Mouse (Mus musculus): ENCODE data around the gene Arvcf. TPM values are rescaled to one million over a fixed set of nuclear protein-coding genes. Genes with fewer than 3 reads are reported as not detected.

The Arvcf gene
- polyA plus RNA-seq, 1 experiment from 2014 or later = 34.0 TPM

- H3K4me1 ChIP-seq (replicated peaks; ENCODE audit: control insufficient read depth, insufficient read depth, low read length) = peaks cover 21% of the 10 kb centered on the region
- no peaks in the 10 kb centered on the region for H3K27me3 ChIP-seq (ENCODE audit: control insufficient read depth, insufficient read depth, low read depth, low read length)
- H3K36me3 ChIP-seq (ENCODE audit: control insufficient read depth, insufficient read depth, low read length) = peaks cover 13% of the 10 kb centered on the region
- no peak overlapping the region for H3K9ac ChIP-seq (ENCODE audit: low read length)
- WGBS = 61% methylated on average over 1 of the region's 1 CpGs
- no peaks in the 10 kb centered on the region for H3K9me3 ChIP-seq (ENCODE audit: control insufficient read depth, low read length)
- no peak overlapping the region for H3K27ac ChIP-seq (ENCODE audit: low read length)
- no peak overlapping the region for H3K4me3 ChIP-seq (ENCODE audit: low read length)
- ATAC-seq (ENCODE audit: low read depth) = no peak
- no peak overlapping the region for H3K4me2 ChIP-seq (ENCODE audit: low read depth, low read length)
Observed at GRCm38 (mm10) chr16:18419603-18420026, 71.6 kb downstream of the Arvcf start.

GRCm38 (mm10) chr16:18420571-18420970 lies 72.6 kb downstream of the Arvcf start:
- no peak overlapping the region for H3K9ac ChIP-seq (ENCODE audit: low read length)
- 77% methylated on average over 3 of the region's 3 CpGs for WGBS
- no peak overlapping the region for H3K27ac ChIP-seq (ENCODE audit: low read length)
- no peak for ATAC-seq (ENCODE audit: low read depth)
- H3K9me3 ChIP-seq (ENCODE audit: control insufficient read depth, low read length) = no peaks in the 10 kb centered on the region
- H3K27me3 ChIP-seq (ENCODE audit: control insufficient read depth, insufficient read depth, low read depth, low read length) = no peaks in the 10 kb centered on the region
- H3K4me1 ChIP-seq (replicated peaks; ENCODE audit: control insufficient read depth, insufficient read depth, low read length) = peaks cover 27% of the 10 kb centered on the region
- H3K4me2 ChIP-seq (ENCODE audit: low read depth, low read length) = no peak overlapping the region
- no peak overlapping the region for H3K4me3 ChIP-seq (ENCODE audit: low read length)
- peaks cover 11% of the 10 kb centered on the region for H3K36me3 ChIP-seq (ENCODE audit: control insufficient read depth, insufficient read depth, low read length)

- no peak overlapping the region for H3K9ac ChIP-seq (ENCODE audit: low read length)
Observed at GRCm38 (mm10) chr16:18423203-18423914, 75.4 kb downstream of the Arvcf start.

GRCm38 (mm10) chr16:18423915-18424265 lies 75.9 kb downstream of the Arvcf start:
- H3K36me3 ChIP-seq (ENCODE audit: control insufficient read depth, insufficient read depth, low read length) = peaks cover 8% of the 10 kb centered on the region
- no peak for ATAC-seq (ENCODE audit: low read depth)
- no peak overlapping the region for H3K4me3 ChIP-seq (ENCODE audit: low read length)
- H3K9ac ChIP-seq (ENCODE audit: low read length) = no peak overlapping the region
- H3K27me3 ChIP-seq (ENCODE audit: control insufficient read depth, insufficient read depth, low read depth, low read length) = no peaks in the 10 kb centered on the region
- H3K4me2 ChIP-seq (ENCODE audit: low read depth, low read length) = peak overlapping the region; percentile 19; the same call in 1 of the 2 replicates
- H3K9me3 ChIP-seq (ENCODE audit: control insufficient read depth, low read length) = no peaks in the 10 kb centered on the region
- H3K27ac ChIP-seq (ENCODE audit: low read length) = peak overlapping the region; percentile 76
- WGBS = 69% methylated on average over 5 of the region's 5 CpGs
- peaks cover 34% of the 10 kb centered on the region for H3K4me1 ChIP-seq (replicated peaks; ENCODE audit: control insufficient read depth, insufficient read depth, low read length)

More at GRCm38 (mm10) chr16:18423203-18423914, 75.4 kb downstream of the Arvcf start:
- 64% methylated on average over 7 of the region's 7 CpGs for WGBS
- peak; percentile 48 for ATAC-seq (ENCODE audit: low read depth)
- Histone ChIP-seq H3K4me1 (replicated peaks; ENCODE audit: control insufficient read depth, insufficient read depth, low read length) (peaks cover 34% of the 10 kb centered on the region), H3K27me3 (ENCODE audit: control insufficient read depth, insufficient read depth, low read depth, low read length) (no peaks in the 10 kb centered on the region), H3K36me3 (ENCODE audit: control insufficient read depth, insufficient read depth, low read length) (peaks cover 9% of the 10 kb centered on the region), H3K4me3 (ENCODE audit: low read length) (no peak overlapping the region), H3K4me2 (ENCODE audit: low read depth, low read length) (no peak overlapping the region), H3K9me3 (ENCODE audit: control insufficient read depth, low read length) (no peaks in the 10 kb centered on the region), H3K27ac (ENCODE audit: low read length) (peak overlapping the region; percentile 76)

- peak overlapping the region; percentile 76; the same call in 1 of the 2 replicates for H3K27ac ChIP-seq (ENCODE audit: low read length)
- H3K36me3 ChIP-seq (ENCODE audit: control insufficient read depth, insufficient read depth, low read length) = peaks cover 8% of the 10 kb centered on the region
- H3K9me3 ChIP-seq (ENCODE audit: control insufficient read depth, low read length) = no peaks in the 10 kb centered on the region
- peak overlapping the region; percentile 91 for H3K4me2 ChIP-seq (ENCODE audit: low read depth, low read length)
- H3K4me1 ChIP-seq (replicated peaks; ENCODE audit: control insufficient read depth, insufficient read depth, low read length) = peaks cover 34% of the 10 kb centered on the region
- H3K9ac ChIP-seq (ENCODE audit: low read length) = 0 out of 2 replicates have a peak overlapping the region, but pooled peaks have one; percentile 30
- no peaks in the 10 kb centered on the region for H3K27me3 ChIP-seq (ENCODE audit: control insufficient read depth, insufficient read depth, low read depth, low read length)
- 0 out of 2 replicates have a peak overlapping the region, but pooled peaks have one; percentile 4 for H3K4me3 ChIP-seq (ENCODE audit: low read length)
- WGBS = 60% methylated on average over 11 of the region's 11 CpGs
- ATAC-seq (ENCODE audit: low read depth) = no peak
Observed at GRCm38 (mm10) chr16:18424364-18425045, 76.5 kb downstream of the Arvcf start.

GRCm38 (mm10) chr16:18425475-18426214 lies 77.7 kb downstream of the Arvcf start:
- H3K27ac ChIP-seq (ENCODE audit: low read length) = peak overlapping the region; percentile 75
- no peaks in the 10 kb centered on the region for H3K27me3 ChIP-seq (ENCODE audit: control insufficient read depth, insufficient read depth, low read depth, low read length)
- peak overlapping the region; percentile 87 for H3K9ac ChIP-seq (ENCODE audit: low read length)
- peak overlapping the region; percentile 78 for H3K4me3 ChIP-seq (ENCODE audit: low read length)
- peaks cover 34% of the 10 kb centered on the region for H3K4me1 ChIP-seq (replicated peaks; ENCODE audit: control insufficient read depth, insufficient read depth, low read length)
- H3K9me3 ChIP-seq (ENCODE audit: control insufficient read depth, low read length) = no peaks in the 10 kb centered on the region
- 11% methylated on average over 10 of the region's 10 CpGs for WGBS
- peak overlapping the region; percentile 91 for H3K4me2 ChIP-seq (ENCODE audit: low read depth, low read length)
- H3K36me3 ChIP-seq (ENCODE audit: control insufficient read depth, insufficient read depth, low read length) = peaks cover 8% of the 10 kb centered on the region
- ATAC-seq (ENCODE audit: low read depth) = peak; percentile 6

GRCm38 (mm10) chr16:18426215-18426791 lies 78.3 kb downstream of the Arvcf start, which contains the start of gene Txnrd2:
Gene Txnrd2, plus strand, starts transcription at chr16:18426384.
- Histone ChIP-seq H3K27ac (ENCODE audit: low read length) (peak within 1 kb of the TSS; percentile 75), H3K9me3 (ENCODE audit: control insufficient read depth, low read length) (no peaks in the 10 kb centered on the region), H3K27me3 (ENCODE audit: control insufficient read depth, insufficient read depth, low read depth, low read length) (no peaks in the 10 kb centered on the region), H3K9ac (ENCODE audit: low read length) (peak within 1 kb of the TSS; percentile 87), H3K4me1 (replicated peaks; ENCODE audit: control insufficient read depth, insufficient read depth, low read length) (peaks cover 34% of the 10 kb centered on the region), H3K4me2 (ENCODE audit: low read depth, low read length) (peak within 1 kb of the TSS; percentile 91), H3K4me3 (ENCODE audit: low read length) (peak within 1 kb of the TSS; percentile 78), H3K36me3 (ENCODE audit: control insufficient read depth, insufficient read depth, low read length) (peaks cover 8% of the 10 kb centered on the region)
- ATAC-seq (ENCODE audit: low read depth) = peak; percentile 82
- WGBS = under 1% methylated on average over 51 of the region's 52 CpGs

GRCm38 (mm10) chr16:18426802-18427280 lies 78.9 kb downstream of the Arvcf start, which contains the start of gene Comt:
Gene Comt, minus strand, starts transcription at chr16:18426852.
- Histone ChIP-seq H3K27ac (ENCODE audit: low read length) (peak within 1 kb of the TSS; percentile 75), H3K9ac (ENCODE audit: low read length) (peak within 1 kb of the TSS; percentile 87), H3K4me3 (ENCODE audit: low read length) (peak within 1 kb of the TSS; percentile 78), H3K4me1 (replicated peaks; ENCODE audit: control insufficient read depth, insufficient read depth, low read length) (peaks cover 34% of the 10 kb centered on the region), H3K36me3 (ENCODE audit: control insufficient read depth, insufficient read depth, low read length) (peaks cover 8% of the 10 kb centered on the region), H3K27me3 (ENCODE audit: control insufficient read depth, insufficient read depth, low read depth, low read length) (no peaks in the 10 kb centered on the region), H3K4me2 (ENCODE audit: low read depth, low read length) (peak within 1 kb of the TSS; percentile 91), H3K9me3 (ENCODE audit: control insufficient read depth, low read length) (no peaks in the 10 kb centered on the region)
- ATAC-seq (ENCODE audit: low read depth) = no peak
- 53% methylated on average over 5 of the region's 5 CpGs for WGBS

All from lung, embryonic 16.5 days (tissue).